Mouse (Mus musculus) stomach, embryonic 14.5 days (tissue): ENCODE measurements around the gene Mllt3. TPM values are rescaled to one million over a fixed set of nuclear protein-coding genes. Genes with fewer than 3 reads are reported as not detected.

ENCODE experiments used
- ATAC-seq: fragments of 200-750 bp; cut with Nextera tagmentation; 2 replicates; pipeline ENCODE4 v1.8.0; 2017; ENCODE audit warnings: low read depth, moderate TSS enrichment; ENCODE audit not compliant: insufficient number of reproducible peaks, insufficient read depth, low FRiP score
- H3K27ac ChIP-seq: fragments of 300-500 bp; sonication (generic); 2 replicates; pipeline ENCODE4 v1.5.1; 2014; ENCODE audit warnings: mild to moderate bottlenecking, low read length, moderate library complexity, mixed read lengths
- H3K27me3 ChIP-seq: fragments of 300-500 bp; sonication (generic); 2 replicates; pipeline ENCODE4 v1.6.1; 2014; ENCODE audit warnings: low read length, control low read depth, mixed read lengths; ENCODE audit not compliant: control insufficient read depth, insufficient read depth
- H3K36me3 ChIP-seq: fragments of 300-500 bp; sonication (generic); 2 replicates; pipeline ENCODE4 v1.6.1; 2014; ENCODE audit warnings: mild to moderate bottlenecking, control low read depth, low read length, moderate library complexity, mixed read lengths; ENCODE audit not compliant: control insufficient read depth, insufficient read depth
- H3K4me1 ChIP-seq: fragments of 300-500 bp; sonication (generic); 2 replicates; pipeline ENCODE4 v1.6.1; 2014; ENCODE audit warnings: low read length, control low read depth, mixed read lengths; ENCODE audit not compliant: control insufficient read depth, insufficient read depth
- H3K4me2 ChIP-seq: fragments of 300-500 bp; sonication (generic); replicated peaks from 2 replicates; pipeline ENCODE4 v1.6.1; 2014; ENCODE audit warnings: low read depth, low read length, control low read depth
- H3K4me3 ChIP-seq: fragments of 300-500 bp; sonication (generic); 2 replicates; pipeline ENCODE4 v1.5.1; 2014; ENCODE audit warnings: low read depth, low read length, control low read depth
- H3K9ac ChIP-seq: fragments of 300-500 bp; sonication (generic); replicated peaks from 2 replicates; pipeline ENCODE4 v1.6.1; 2014; ENCODE audit warnings: low read depth, mild to moderate bottlenecking, control low read depth, low read length, moderate library complexity, mixed read lengths
- H3K9me3 ChIP-seq: fragments of 300-500 bp; sonication (generic); 2 replicates; pipeline ENCODE4 v1.6.1; 2016; ENCODE audit warnings: low read depth, low read length, control low read depth; ENCODE audit not compliant: control insufficient read depth
- WGBS: fragments of 180-500 bp; shearing (Covaris S2); extraction: QIAGEN DNeasy Blood & Tissue Kit; methylation state at CpG from one replicate; pipeline ENCODE4 v1.1.7; 2014; 5-methylcytosine and 5-hydroxymethylcytosine counted together
- polyA plus RNA-seq: library from polyadenylated mRNA; unstranded; fragments of >200 nt; fragmentation: Nextera tagmentation; extraction: Ambion mirVana; gene quantifications from 2 replicates; pipeline ENCODE4 v1.2.1, GENCODE M21; 2014

Mllt3 gene
- polyA plus RNA-seq, 1 experiment from 2014 or later, result 43.1 TPM

DNA sequence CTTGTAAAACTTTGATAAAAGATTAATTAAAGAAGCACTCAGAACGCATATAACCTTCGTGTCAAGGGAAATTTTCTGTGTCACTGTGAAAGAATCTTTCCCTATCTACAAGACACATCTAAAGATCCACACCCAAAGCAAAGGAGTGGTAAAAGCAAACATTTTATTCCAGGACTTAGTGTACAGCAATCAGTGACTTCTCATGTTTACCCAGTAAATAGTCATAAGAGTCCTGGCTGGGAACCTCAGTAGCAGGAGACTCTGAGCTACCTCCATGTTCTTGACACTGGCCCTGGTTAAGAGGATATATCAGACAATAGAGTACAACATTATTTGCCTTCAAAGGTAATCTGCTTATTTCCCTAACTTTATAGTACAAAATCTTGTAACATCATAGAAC is 233.7 kb downstream of the Mllt3 start:
- no peak overlapping the region for H3K9ac ChIP-seq
- H3K4me2 ChIP-seq, result no peak overlapping the region
- no peaks in the 10 kb centered on the region for H3K27me3 ChIP-seq
- peaks cover 8% of the 10 kb centered on the region for H3K4me1 ChIP-seq
- H3K27ac ChIP-seq, result no peak overlapping the region
- ATAC-seq, result no peak
- H3K4me3 ChIP-seq, result no peak overlapping the region
- no peaks in the 10 kb centered on the region for H3K36me3 ChIP-seq
- WGBS, result 68% methylated on average over 2 of the region's 2 CpGs
- H3K9me3 ChIP-seq, result no peaks in the 10 kb centered on the region

DNA sequence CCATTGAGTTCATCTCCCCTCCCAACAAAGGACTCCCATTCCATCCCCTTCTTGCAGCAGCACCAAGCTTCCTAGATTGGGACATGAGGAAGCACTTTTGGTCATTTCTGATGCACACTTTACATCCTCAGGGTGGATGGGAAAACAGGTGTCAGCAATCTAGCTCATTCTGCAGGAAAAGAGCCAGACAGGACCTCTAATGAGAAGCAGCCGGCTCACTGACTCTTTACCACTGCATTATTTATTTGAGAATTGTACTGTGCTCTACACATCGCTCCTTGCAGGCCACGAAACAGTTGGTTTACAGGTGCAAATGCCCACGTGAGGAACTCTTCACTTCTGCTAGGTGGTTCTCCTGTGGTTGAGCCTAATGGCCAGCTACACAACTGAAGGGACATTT is 237.9 kb downstream of the Mllt3 start:
- WGBS, result 74% methylated on average over 4 of the region's 4 CpGs
- no peak overlapping the region for H3K27ac ChIP-seq
- no peak overlapping the region for H3K4me2 ChIP-seq
- no peaks in the 10 kb centered on the region for H3K9me3 ChIP-seq
- H3K27me3 ChIP-seq, result no peaks in the 10 kb centered on the region
- no peak overlapping the region for H3K4me3 ChIP-seq
- H3K4me1 ChIP-seq, result 0 out of 2 replicates have a peak, but pooled peaks cover 2% of the 10 kb centered on the region
- ATAC-seq, result no peak
- peaks cover 4% of the 10 kb centered on the region for H3K36me3 ChIP-seq
- H3K9ac ChIP-seq, result no peak overlapping the region

DNA sequence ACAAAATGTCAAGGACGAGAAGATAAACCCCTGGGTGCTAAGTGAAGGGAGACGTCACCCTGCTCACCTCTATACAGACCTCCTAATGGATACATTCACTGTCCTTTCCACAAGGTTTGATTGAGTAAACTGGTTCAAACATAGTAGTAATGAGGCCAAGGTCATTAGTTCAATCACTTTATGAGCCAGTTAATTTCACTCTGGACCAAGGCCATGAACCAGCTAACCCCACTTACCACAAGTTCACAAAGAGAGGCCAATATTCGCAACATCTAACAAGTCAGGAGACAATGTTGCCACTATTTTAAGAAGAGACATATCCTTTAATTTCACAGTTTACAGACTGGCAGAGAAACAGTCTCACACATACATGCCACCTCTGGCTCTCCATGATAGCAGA is 238.9 kb downstream of the Mllt3 start:
- WGBS, result 73% methylated on average over 3 of the region's 3 CpGs
- no peak overlapping the region for H3K9ac ChIP-seq
- no peaks in the 10 kb centered on the region for H3K9me3 ChIP-seq
- no peak overlapping the region for H3K27ac ChIP-seq
- H3K4me3 ChIP-seq, result no peak overlapping the region
- no peak for ATAC-seq
- 0 out of 2 replicates have a peak, but pooled peaks cover 2% of the 10 kb centered on the region for H3K4me1 ChIP-seq
- H3K4me2 ChIP-seq, result no peak overlapping the region
- H3K27me3 ChIP-seq, result no peaks in the 10 kb centered on the region
- peaks cover 4% of the 10 kb centered on the region for H3K36me3 ChIP-seq

DNA sequence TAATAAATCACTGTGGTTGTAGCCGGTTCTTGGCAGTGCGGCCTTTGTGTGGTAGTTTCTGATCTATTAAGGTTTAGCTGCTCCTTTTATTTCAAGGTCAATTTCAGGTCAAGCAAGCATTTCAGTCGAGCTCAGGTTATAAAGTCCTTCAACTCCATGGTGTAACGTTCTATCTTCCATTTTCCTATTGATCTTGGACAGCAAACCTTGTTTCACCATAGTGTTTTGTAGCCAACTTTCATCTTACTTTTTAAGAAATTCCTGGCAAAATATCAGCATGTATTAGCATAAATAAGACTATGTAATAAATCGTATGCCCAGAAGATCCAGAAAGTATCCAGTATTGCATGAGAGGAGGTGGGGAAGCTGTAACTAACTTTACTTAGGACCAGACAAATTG is 240.7 kb downstream of the Mllt3 start:
- H3K4me2 ChIP-seq, result no peak overlapping the region
- no peaks in the 10 kb centered on the region for H3K9me3 ChIP-seq
- H3K4me3 ChIP-seq, result no peak overlapping the region
- no peak overlapping the region for H3K9ac ChIP-seq
- no peak for ATAC-seq
- H3K36me3 ChIP-seq, result peaks cover 4% of the 10 kb centered on the region
- WGBS, result 71% methylated on average over 5 of the region's 5 CpGs
- no peak overlapping the region for H3K27ac ChIP-seq
- 0 out of 2 replicates have a peak, but pooled peaks cover 2% of the 10 kb centered on the region for H3K4me1 ChIP-seq
- H3K27me3 ChIP-seq, result no peaks in the 10 kb centered on the region

DNA sequence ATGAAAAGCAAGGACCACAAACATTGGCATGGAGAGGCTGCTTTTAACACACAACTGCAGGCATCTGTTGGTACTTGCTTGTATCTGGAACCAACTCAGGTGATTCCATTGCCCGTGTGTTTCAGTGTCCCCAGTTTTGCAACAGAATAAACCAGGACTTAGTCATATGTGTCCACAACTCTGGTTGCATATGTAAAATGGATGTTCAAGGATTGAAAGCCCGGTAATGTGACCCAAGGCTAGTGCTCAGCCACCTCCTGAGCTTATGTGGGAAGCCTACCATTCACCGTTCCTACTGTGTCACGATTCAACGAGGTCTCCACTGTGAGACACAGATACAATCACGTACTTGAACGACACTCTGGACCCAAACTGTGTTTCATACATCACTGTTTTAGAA is 243.7 kb downstream of the Mllt3 start:
- Histone ChIP-seq H3K9ac (no peak overlapping the region), H3K4me3 (no peak overlapping the region), H3K4me2 (no peak overlapping the region), H3K36me3 (peaks cover 4% of the 10 kb centered on the region), H3K4me1 (no peaks in the 10 kb centered on the region), H3K27me3 (no peaks in the 10 kb centered on the region), H3K27ac (no peak overlapping the region), H3K9me3 (no peaks in the 10 kb centered on the region)
- WGBS, result 92% methylated on average over 7 of the region's 7 CpGs
- no peak for ATAC-seq

DNA sequence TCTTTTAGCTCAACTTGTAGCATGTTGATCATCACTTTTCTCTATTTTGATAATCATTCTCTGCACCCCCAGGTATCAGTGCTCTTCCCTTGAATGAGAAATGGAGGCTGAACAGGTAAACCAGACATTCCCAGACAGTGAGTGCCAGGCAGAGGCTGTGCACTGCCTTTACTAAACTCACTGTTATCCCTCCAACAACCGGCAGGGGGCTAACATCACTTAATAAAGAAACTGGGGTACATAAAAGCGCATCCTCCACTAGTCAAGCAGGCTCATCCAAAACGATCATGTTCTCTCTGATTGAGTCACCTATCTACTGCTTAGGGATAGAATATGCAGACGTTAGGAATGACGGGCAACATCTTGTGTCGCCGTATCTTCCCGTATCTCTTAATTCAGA is 244.5 kb downstream of the Mllt3 start:
- ATAC-seq, result no peak
- Histone ChIP-seq H3K4me3 (no peak overlapping the region), H3K27me3 (no peaks in the 10 kb centered on the region), H3K9ac (no peak overlapping the region), H3K36me3 (peaks cover 4% of the 10 kb centered on the region), H3K27ac (no peak overlapping the region), H3K4me1 (no peaks in the 10 kb centered on the region), H3K4me2 (no peak overlapping the region), H3K9me3 (no peaks in the 10 kb centered on the region)
- WGBS, result 73% methylated on average over 8 of the region's 8 CpGs

DNA sequence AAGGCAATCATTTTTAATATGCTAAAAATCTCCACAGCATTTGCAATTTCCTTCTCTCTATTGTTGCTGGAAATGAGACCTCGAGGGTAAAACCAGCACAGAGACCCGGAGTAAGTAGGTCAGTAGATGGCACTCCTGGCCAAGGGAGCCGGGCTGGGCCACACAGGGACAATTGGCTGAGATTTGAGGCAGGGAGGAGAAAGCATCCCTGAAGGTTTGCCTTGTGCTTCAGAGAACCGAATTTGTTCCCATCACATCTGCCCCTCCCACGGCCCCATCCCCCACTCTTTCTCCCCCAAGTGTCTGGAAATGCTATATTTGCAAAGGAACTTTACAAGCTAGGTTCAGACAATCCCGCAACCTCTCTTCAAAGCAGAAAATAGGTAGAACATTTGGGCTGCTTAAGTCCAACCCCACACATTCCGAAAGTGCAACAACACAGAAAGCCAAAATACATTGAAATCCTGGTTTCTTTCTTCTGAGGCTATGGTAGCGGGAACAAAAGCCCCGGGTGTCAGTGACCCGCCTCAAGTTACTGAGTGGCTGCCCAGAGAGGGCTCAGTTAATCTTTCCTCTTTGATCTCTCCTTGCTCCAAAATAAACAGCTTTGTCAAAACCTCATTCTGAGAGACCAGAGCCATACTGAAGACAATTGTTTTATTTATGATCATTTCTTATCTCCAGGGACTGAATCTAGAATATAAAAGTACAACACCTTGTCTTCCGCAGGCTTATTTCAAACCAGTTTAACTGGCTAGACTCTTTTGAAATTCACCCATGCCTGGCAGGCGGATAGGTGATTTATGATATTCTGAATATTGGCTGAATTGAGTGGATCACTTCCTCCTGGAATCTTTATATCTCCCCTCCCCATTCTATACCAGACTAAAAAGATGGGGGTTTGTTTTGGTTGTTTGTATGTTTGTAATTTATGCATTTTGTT is 247.8 kb downstream of the Mllt3 start:
- Histone ChIP-seq H3K4me2 (no peak overlapping the region), H3K27ac (no peak overlapping the region), H3K36me3 (peaks cover 7% of the 10 kb centered on the region), H3K9me3 (no peaks in the 10 kb centered on the region), H3K27me3 (no peaks in the 10 kb centered on the region), H3K9ac (no peak overlapping the region), H3K4me3 (no peak overlapping the region), H3K4me1 (no peaks in the 10 kb centered on the region)
- WGBS, result 26% methylated on average over 12 of the region's 12 CpGs
- ATAC-seq, result peak; percentile 42; the same call in 1 of the 2 replicates

DNA sequence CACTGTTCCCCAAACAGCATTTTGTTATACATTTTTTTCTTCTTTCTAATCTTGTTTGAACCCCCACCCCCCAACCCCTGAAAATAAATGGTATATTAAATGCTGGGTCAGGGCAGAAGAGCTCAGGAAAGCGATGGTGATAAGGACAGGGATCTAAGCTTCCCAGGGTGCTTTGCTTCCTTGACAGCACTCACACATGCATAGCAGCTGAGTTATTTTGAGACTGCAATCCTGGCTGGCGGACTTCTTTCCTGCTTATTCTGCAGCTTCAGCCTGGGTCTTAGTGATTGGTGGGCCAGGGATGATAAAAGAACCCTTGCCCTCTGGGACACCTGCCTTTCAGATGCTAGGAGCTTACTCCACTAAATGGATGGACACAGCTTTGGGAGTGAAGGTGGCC is 249.4 kb downstream of the Mllt3 start:
- H3K4me2 ChIP-seq, result no peak overlapping the region
- WGBS, result 63% methylated on average over 2 of the region's 2 CpGs

More for the DNA sequence above, 249.4 kb downstream of the Mllt3 start:
- Histone ChIP-seq H3K9ac (no peak overlapping the region), H3K27ac (no peak overlapping the region), H3K9me3 (no peaks in the 10 kb centered on the region), H3K4me1 (no peaks in the 10 kb centered on the region), H3K36me3 (peaks cover 6% of the 10 kb centered on the region; the same call in 1 of the 2 replicates), H3K27me3 (no peaks in the 10 kb centered on the region), H3K4me3 (no peak overlapping the region)
- no peak for ATAC-seq
